Mouse (Mus musculus): Measurements from ENCODE around the gene Lonp2. TPM values are rescaled to one million over a fixed set of nuclear protein-coding genes. Genes with fewer than 3 reads are reported as not detected.

Lonp2 gene
- polyA plus RNA-seq, 1 experiment from 2014 or later, result 83.4 TPM

DNA sequence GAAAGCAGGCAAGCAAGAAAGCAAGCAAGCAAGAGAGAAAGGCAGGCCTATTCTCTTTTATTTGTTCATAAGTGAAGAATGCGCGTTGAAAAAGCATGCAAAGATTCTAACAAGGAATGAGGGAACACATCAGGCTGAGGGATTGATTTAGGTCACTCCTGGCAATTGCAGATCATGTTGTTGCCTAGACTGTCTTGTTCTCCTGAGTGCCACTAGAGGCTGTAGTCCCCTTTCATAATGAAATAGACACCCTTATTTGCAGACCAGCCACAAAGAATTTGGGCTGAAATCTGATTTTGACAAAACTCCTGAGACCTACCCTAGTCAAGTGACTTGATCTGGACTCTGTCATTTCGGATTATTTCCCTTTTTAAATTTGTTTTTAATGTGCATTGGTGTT is 18.8 kb downstream of the Lonp2 start:
- H3K27me3 ChIP-seq (ENCODE audit: control insufficient read depth, insufficient read depth, low read length), result no peaks in the 10 kb centered on the region
- peaks cover 60% of the 10 kb centered on the region for H3K36me3 ChIP-seq (replicated peaks; ENCODE audit: control insufficient read depth, insufficient read depth)
- no peaks in the 10 kb centered on the region for H3K4me1 ChIP-seq (replicated peaks; ENCODE audit: control insufficient read depth, insufficient read depth, low read length)
- no peak overlapping the region for H3K4me3 ChIP-seq (replicated peaks; ENCODE audit: low read length)
- no peak overlapping the region for H3K27ac ChIP-seq
- WGBS, result 88% methylated on average over 3 of the region's 3 CpGs
- no peak overlapping the region for H3K4me2 ChIP-seq (replicated peaks)
- H3K9ac ChIP-seq, result no peak overlapping the region
- DNase-seq (ENCODE audit: low spot score) (no peak), ATAC-seq (ENCODE audit: low FRiP score) (no peak)
- H3K9me3 ChIP-seq (ENCODE audit: control insufficient read depth, low read length), result no peaks in the 10 kb centered on the region

DNA sequence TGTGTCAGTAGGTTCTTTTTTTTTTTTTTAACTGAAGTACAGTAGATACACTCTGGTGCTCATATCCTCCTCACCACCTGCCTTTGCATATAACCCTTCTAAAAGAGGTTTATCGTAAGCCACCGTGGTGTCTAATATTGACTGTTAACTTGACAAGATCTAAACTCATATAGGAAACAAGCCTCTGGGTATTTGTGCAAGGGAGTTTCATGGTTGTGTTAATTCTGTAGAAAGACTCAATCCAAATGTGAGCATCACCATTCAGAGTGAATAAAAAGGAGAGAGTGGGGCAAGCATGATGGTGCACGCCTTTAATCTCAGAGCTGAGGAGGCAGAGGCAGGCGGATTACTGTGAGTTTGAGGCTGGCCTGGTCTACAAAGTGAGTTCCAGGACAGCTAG is 20.8 kb downstream of the Lonp2 start:
- WGBS, result 93% methylated on average over 4 of the region's 4 CpGs
- no peaks in the 10 kb centered on the region for H3K4me1 ChIP-seq (replicated peaks; ENCODE audit: control insufficient read depth, insufficient read depth, low read length)
- no peak overlapping the region for H3K9ac ChIP-seq
- no peak for DNase-seq (ENCODE audit: low spot score)
- no peaks in the 10 kb centered on the region for H3K9me3 ChIP-seq (ENCODE audit: control insufficient read depth, low read length)
- no peak for ATAC-seq (ENCODE audit: low FRiP score)
- H3K27ac ChIP-seq, result no peak overlapping the region
- H3K27me3 ChIP-seq (ENCODE audit: control insufficient read depth, insufficient read depth, low read length), result no peaks in the 10 kb centered on the region
- peaks cover 40% of the 10 kb centered on the region for H3K36me3 ChIP-seq (replicated peaks; ENCODE audit: control insufficient read depth, insufficient read depth)
- H3K4me3 ChIP-seq (replicated peaks; ENCODE audit: low read length), result no peak overlapping the region
- no peak overlapping the region for H3K4me2 ChIP-seq (replicated peaks)

DNA sequence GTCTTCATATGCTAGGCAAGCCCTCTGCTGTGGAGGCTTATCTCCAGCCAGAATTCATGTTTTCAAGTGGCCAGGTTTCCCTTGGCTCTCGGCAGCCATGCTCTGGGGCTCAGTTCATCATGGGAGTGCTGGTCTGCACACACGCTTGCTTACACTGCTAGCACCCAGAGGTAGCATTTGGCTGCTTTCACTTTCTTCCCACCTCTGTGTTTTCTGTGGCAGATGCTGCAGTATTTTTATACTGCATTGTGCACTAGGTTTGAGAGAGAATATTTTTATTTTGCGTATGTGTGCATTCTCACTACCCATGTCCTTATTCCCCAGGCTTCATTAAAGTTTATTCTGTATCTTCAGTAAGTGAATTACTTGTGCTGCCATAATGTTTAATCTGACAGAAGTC is 23.9 kb downstream of the Lonp2 start:
- Histone ChIP-seq H3K36me3 (replicated peaks; ENCODE audit: control insufficient read depth, insufficient read depth) (peaks cover 34% of the 10 kb centered on the region), H3K27me3 (ENCODE audit: control insufficient read depth, insufficient read depth, low read length) (no peaks in the 10 kb centered on the region), H3K4me2 (replicated peaks) (no peak overlapping the region), H3K9ac (no peak overlapping the region), H3K4me1 (replicated peaks; ENCODE audit: control insufficient read depth, insufficient read depth, low read length) (no peaks in the 10 kb centered on the region), H3K4me3 (replicated peaks; ENCODE audit: low read length) (no peak overlapping the region), H3K9me3 (ENCODE audit: control insufficient read depth, low read length) (no peaks in the 10 kb centered on the region), H3K27ac (no peak overlapping the region)
- WGBS, result 92% methylated on average over 3 of the region's 3 CpGs
- ATAC-seq (ENCODE audit: low FRiP score), result no peak
- DNase-seq (ENCODE audit: low spot score), result no peak

DNA sequence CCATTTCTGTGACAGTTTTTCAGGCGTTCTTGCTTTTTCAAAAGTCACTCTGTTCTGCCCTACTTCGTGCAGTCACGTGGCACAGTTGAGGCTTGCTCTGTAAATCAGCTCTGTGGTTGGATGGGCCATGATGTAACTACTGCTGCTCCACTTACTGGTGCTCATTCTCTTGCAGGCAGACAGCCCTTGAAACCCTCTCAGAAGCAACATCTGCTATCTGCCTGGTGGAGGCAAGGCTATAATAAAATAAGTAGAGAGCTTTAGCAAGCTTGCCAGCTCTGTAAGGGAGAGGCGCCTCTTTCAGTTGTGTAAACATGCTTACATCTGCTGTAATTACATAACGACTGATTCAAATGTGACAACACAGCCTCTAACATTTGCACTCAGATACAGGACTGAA is 27.6 kb downstream of the Lonp2 start:
- Histone ChIP-seq H3K4me3 (replicated peaks; ENCODE audit: low read length) (no peak overlapping the region), H3K27ac (no peak overlapping the region), H3K36me3 (replicated peaks; ENCODE audit: control insufficient read depth, insufficient read depth) (peaks cover 37% of the 10 kb centered on the region), H3K9me3 (ENCODE audit: control insufficient read depth, low read length) (no peaks in the 10 kb centered on the region), H3K4me1 (replicated peaks; ENCODE audit: control insufficient read depth, insufficient read depth, low read length) (no peaks in the 10 kb centered on the region), H3K9ac (no peak overlapping the region), H3K27me3 (ENCODE audit: control insufficient read depth, insufficient read depth, low read length) (no peaks in the 10 kb centered on the region), H3K4me2 (replicated peaks) (no peak overlapping the region)
- ATAC-seq (ENCODE audit: low FRiP score) (no peak), DNase-seq (ENCODE audit: low spot score) (no peak)
- 91% methylated on average over 5 of the region's 5 CpGs for WGBS

DNA sequence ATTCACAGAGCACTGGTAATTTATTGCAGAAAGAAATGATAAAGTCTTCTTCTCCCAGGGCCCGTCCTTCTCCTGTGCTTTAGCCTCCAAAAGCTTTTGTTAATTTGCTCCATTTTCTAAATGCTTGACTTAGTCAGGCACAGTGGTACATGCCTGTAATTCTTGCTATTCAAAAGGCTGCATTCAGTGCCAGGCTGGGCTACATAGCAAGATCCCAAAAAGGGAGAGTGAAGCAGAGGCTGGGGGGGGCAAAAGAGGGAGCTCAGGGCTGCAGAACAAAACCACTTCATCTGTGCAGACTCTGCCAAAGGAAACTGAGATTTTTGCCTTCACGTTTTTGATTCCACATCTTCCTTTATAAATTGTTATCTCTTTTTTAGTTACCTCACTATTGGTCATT is 28.7 kb downstream of the Lonp2 start:
- Histone ChIP-seq H3K4me3 (replicated peaks; ENCODE audit: low read length) (no peak overlapping the region), H3K4me2 (replicated peaks) (no peak overlapping the region), H3K27ac (no peak overlapping the region), H3K9me3 (ENCODE audit: control insufficient read depth, low read length) (no peaks in the 10 kb centered on the region), H3K9ac (no peak overlapping the region), H3K36me3 (replicated peaks; ENCODE audit: control insufficient read depth, insufficient read depth) (peaks cover 37% of the 10 kb centered on the region), H3K4me1 (replicated peaks; ENCODE audit: control insufficient read depth, insufficient read depth, low read length) (no peaks in the 10 kb centered on the region), H3K27me3 (ENCODE audit: control insufficient read depth, insufficient read depth, low read length) (no peaks in the 10 kb centered on the region)
- DNase-seq (ENCODE audit: low spot score), result no peak
- WGBS, result 68% methylated on average over 2 of the region's 2 CpGs
- no peak for ATAC-seq (ENCODE audit: low FRiP score)

DNA sequence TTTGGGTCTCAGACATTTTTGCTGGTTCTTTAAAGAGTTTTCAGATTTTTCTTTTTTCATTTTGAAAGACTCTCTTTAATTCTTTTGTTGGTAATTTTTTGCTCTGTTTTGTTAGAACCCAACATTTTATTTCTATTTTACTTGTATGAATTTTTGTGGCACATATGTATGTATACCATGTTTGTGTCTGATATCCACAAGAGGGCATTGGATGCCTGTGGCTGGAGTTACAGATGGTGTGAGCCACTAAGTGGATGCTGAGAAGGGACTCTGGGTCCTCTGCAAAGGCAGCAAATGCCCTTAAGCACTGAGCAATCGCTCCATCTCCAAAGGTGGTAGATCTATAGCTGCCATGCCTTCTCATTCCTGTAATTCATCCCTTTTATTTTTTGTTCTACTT is 30.7 kb downstream of the Lonp2 start:
- no peak for DNase-seq (ENCODE audit: low spot score)
- Histone ChIP-seq H3K27me3 (ENCODE audit: control insufficient read depth, insufficient read depth, low read length) (no peaks in the 10 kb centered on the region), H3K27ac (no peak overlapping the region), H3K4me3 (replicated peaks; ENCODE audit: low read length) (no peak overlapping the region), H3K9me3 (ENCODE audit: control insufficient read depth, low read length) (no peaks in the 10 kb centered on the region), H3K4me1 (replicated peaks; ENCODE audit: control insufficient read depth, insufficient read depth, low read length) (no peaks in the 10 kb centered on the region), H3K36me3 (replicated peaks; ENCODE audit: control insufficient read depth, insufficient read depth) (peaks cover 40% of the 10 kb centered on the region), H3K4me2 (replicated peaks) (no peak overlapping the region), H3K9ac (no peak overlapping the region)
- 73% methylated on average over 1 of the region's 1 CpGs for WGBS
- no peak for ATAC-seq (ENCODE audit: low FRiP score)

DNA sequence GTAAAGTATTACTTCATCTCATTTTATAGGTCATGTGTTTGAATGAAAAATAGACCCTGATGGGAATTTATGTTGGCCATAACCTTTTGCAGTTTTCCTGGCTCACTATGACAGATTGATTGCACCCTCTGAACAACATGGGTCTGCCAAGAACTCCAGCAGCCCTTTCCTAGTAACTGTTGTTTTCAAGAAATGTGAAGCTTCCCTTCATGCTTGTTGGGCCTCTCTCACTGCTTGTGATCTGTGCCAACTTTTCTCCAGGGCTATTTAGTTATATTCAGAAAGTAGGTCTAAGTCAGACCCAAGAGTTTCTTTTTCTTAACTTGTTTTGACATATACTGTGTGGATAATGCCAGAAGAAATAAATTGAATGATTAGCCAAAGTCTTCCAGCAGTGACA is 44.9 kb downstream of the Lonp2 start:
- Histone ChIP-seq H3K4me1 (replicated peaks; ENCODE audit: control insufficient read depth, insufficient read depth, low read length) (no peaks in the 10 kb centered on the region), H3K9ac (no peak overlapping the region), H3K4me2 (replicated peaks) (no peak overlapping the region), H3K27me3 (ENCODE audit: control insufficient read depth, insufficient read depth, low read length) (no peaks in the 10 kb centered on the region), H3K27ac (no peak overlapping the region), H3K36me3 (replicated peaks; ENCODE audit: control insufficient read depth, insufficient read depth) (peaks cover 66% of the 10 kb centered on the region), H3K4me3 (replicated peaks; ENCODE audit: low read length) (no peak overlapping the region), H3K9me3 (ENCODE audit: control insufficient read depth, low read length) (no peaks in the 10 kb centered on the region)
- ATAC-seq (ENCODE audit: low FRiP score) (no peak), DNase-seq (ENCODE audit: low spot score) (no peak)

DNA sequence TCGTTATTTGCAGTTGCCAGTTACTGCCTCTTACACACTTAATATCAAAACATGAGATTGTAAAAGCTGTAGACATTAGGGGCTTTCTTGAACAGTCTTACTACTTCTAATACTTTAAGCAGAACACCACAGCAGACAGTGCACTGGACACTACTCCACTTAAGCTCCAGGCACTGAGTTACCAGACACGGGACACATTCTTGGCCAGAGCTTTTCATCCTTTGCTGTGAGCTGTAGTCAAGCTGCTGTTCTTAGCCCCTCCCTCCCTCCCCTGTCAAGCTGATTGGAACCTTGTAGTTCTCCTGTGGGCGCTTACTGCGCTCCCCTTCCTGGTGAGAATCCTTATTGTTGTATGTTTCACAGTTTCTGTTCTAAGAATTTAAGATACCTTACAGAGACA is 45.4 kb downstream of the Lonp2 start:
- H3K4me1 ChIP-seq (replicated peaks; ENCODE audit: control insufficient read depth, insufficient read depth, low read length), result no peaks in the 10 kb centered on the region
- no peak overlapping the region for H3K4me3 ChIP-seq (replicated peaks; ENCODE audit: low read length)
- no peak overlapping the region for H3K27ac ChIP-seq
- no peaks in the 10 kb centered on the region for H3K27me3 ChIP-seq (ENCODE audit: control insufficient read depth, insufficient read depth, low read length)
- peaks cover 71% of the 10 kb centered on the region for H3K36me3 ChIP-seq (replicated peaks; ENCODE audit: control insufficient read depth, insufficient read depth)
- H3K9ac ChIP-seq, result no peak overlapping the region
- no peak for DNase-seq (ENCODE audit: low spot score)
- no peaks in the 10 kb centered on the region for H3K9me3 ChIP-seq (ENCODE audit: control insufficient read depth, low read length)
- no peak overlapping the region for H3K4me2 ChIP-seq (replicated peaks)
- ATAC-seq (ENCODE audit: low FRiP score), result no peak
- WGBS, result 77% methylated on average over 4 of the region's 4 CpGs

DNA sequence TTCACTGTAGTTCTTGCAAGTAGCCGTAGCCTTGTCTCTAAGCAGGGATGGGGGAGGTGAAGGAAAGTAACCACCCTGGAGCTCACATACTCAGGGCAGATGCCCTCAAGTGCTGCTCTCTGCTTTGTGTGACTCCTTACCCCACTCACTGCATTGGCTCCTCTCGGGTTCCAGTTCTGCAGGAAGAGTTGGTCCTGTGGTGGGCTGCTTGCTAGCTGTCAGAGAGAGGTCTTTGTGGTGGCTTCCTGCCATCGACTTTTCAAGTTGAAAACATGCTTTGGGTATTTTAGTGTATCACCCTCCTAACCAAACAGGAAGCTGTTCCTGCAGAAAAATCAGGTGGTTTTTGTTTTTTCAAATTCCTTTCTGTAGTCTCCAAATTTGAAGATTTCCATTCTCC is 62.8 kb downstream of the Lonp2 start:
- Histone ChIP-seq H3K4me3 (replicated peaks; ENCODE audit: low read length) (no peak overlapping the region), H3K27ac (no peak overlapping the region), H3K4me2 (replicated peaks) (no peak overlapping the region), H3K9ac (no peak overlapping the region), H3K9me3 (ENCODE audit: control insufficient read depth, low read length) (no peaks in the 10 kb centered on the region), H3K4me1 (replicated peaks; ENCODE audit: control insufficient read depth, insufficient read depth, low read length) (no peaks in the 10 kb centered on the region), H3K27me3 (ENCODE audit: control insufficient read depth, insufficient read depth, low read length) (no peaks in the 10 kb centered on the region), H3K36me3 (replicated peaks; ENCODE audit: control insufficient read depth, insufficient read depth) (peaks cover 11% of the 10 kb centered on the region)
- WGBS, result 90% methylated on average over 3 of the region's 3 CpGs
- DNase-seq (ENCODE audit: low spot score) (no peak), ATAC-seq (ENCODE audit: low FRiP score) (no peak)

DNA sequence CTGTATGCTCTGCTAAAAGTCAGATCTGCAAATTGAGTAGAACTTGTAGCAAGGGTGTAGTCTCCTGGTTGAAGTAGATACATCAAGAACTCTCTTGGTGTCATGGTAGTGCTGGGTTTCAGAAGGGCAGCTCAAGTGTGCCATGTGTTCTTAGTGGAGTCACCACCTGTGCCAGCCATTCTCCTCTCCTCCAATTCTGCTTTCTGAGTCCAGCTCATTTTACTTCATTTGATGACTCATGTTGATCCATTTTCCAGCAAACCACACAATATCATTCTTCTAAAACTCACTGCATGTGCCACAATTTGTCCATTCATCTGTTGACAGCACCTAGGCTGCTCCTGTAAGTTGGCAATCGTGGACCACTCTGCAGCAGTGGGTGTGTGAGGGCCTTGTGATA is 68.3 kb downstream of the Lonp2 start:
- Histone ChIP-seq H3K4me1 (replicated peaks; ENCODE audit: control insufficient read depth, insufficient read depth, low read length) (no peaks in the 10 kb centered on the region), H3K27me3 (ENCODE audit: control insufficient read depth, insufficient read depth, low read length) (no peaks in the 10 kb centered on the region), H3K27ac (no peak overlapping the region), H3K9me3 (ENCODE audit: control insufficient read depth, low read length) (no peaks in the 10 kb centered on the region), H3K9ac (no peak overlapping the region), H3K36me3 (replicated peaks; ENCODE audit: control insufficient read depth, insufficient read depth) (peaks cover 13% of the 10 kb centered on the region), H3K4me2 (replicated peaks) (no peak overlapping the region), H3K4me3 (replicated peaks; ENCODE audit: low read length) (no peak overlapping the region)
- 95% methylated on average over 1 of the region's 1 CpGs for WGBS
- no peak for DNase-seq (ENCODE audit: low spot score)
- no peak for ATAC-seq (ENCODE audit: low FRiP score)
